Mouse (Mus musculus) olfactory bulb, adult 2 months (tissue): ENCODE data around the gene Rsph14.

ENCODE experiments used
- CTCF ChIP-seq: fragments of 200-500 bp; IDR thresholded peaks from 2 replicates; pipeline ENCODE4 v1.5.1; 2012; ENCODE audit warnings: low read depth, mild to moderate bottlenecking, low read length, moderate library complexity; ENCODE audit not compliant: insufficient read depth
- POLR2A ChIP-seq: fragments of 200-500 bp; IDR thresholded peaks from 2 replicates; pipeline ENCODE4 v1.6.1; 2012; ENCODE audit warnings: mild to moderate bottlenecking, low read depth, low read length, moderate library complexity; ENCODE audit not compliant: insufficient read depth

- TF ChIP-seq CTCF (no peak), POLR2A (no peak)
Observed at GRCm38 (mm10) chr10:74976429-74976828, 56.0 kb downstream of the Rsph14 start.
